Mouse (Mus musculus) thymus, adult 2 months (tissue): Measurements from ENCODE around the gene Ahdc1.

ENCODE experiments used
- CTCF ChIP-seq: fragments of 200-500 bp; IDR thresholded peaks from 2 replicates; pipeline ENCODE4 v1.5.1; 2012; ENCODE audit warnings: mild to moderate bottlenecking, control low read depth, low read length, moderate library complexity, borderline replicate concordance; ENCODE audit not compliant: control insufficient read depth, poor library complexity, insufficient read depth; ENCODE audit errors: extremely low read depth
- POLR2A ChIP-seq: fragments of 200-500 bp; IDR thresholded peaks from 2 replicates; pipeline ENCODE4 v1.6.1; 2012; ENCODE audit warnings: mild to moderate bottlenecking, low read length, control low read depth, moderate library complexity; ENCODE audit not compliant: control insufficient read depth, poor library complexity, insufficient read depth; ENCODE audit errors: extremely low read depth

DNA sequence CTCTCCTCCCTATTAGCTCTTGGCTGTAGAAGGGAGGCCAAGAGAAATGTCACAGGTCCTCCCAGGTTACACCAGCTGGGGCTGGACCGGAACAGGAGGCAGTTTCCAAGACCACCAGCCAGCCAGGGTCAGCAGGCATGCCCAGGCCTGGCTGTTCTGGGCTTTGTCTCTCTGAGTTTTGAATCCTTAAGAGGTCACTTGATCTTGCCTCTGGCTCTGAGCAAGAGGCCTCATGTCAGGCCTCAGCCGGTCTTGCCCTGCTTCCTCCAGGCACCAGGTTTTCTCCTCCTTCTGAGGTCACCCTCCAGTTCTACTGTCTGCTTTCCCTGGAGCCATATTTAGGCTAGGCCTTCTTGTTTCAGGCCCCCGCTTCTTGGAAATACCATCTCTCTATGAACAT lies 59.3 kb downstream of the Ahdc1 start:
- TF ChIP-seq CTCF, result no peak
- TF ChIP-seq POLR2A, result no peak
